Mouse (Mus musculus): ENCODE measurements around the gene Epb41l1.

Epb41l1 gene

GRCm38 (mm10) chr2:156417194-156417593 is 3.5 kb upstream of the Epb41l1 start:
- Histone ChIP-seq H3K9me3 (ENCODE audit: low read length) (no peaks in the 10 kb centered on the region), H3K4me3 (replicated peaks; ENCODE audit: low read length) (no peak overlapping the region), H3K36me3 (ENCODE audit: insufficient read depth, low read length) (no peaks in the 10 kb centered on the region), H3K4me1 (replicated peaks; ENCODE audit: low read depth, low read length) (peaks cover 57% of the 10 kb centered on the region), H3K27me3 (ENCODE audit: insufficient read depth, low read length) (peaks cover 23% of the 10 kb centered on the region)
- no peak for TF ChIP-seq CTCF (conservative IDR thresholded peaks at IDR 0.05; ENCODE audit: low read length)
- no peak for TF ChIP-seq POU5F1 (IDR thresholded peaks at IDR 0.05; ENCODE audit: borderline replicate concordance, low read length)
- no peak for TF ChIP-seq NANOG (IDR thresholded peaks at IDR 0.05; ENCODE audit: borderline replicate concordance, low read length)

GRCm38 (mm10) chr2:156418467-156418866 is 2.2 kb upstream of the Epb41l1 start:
- Histone ChIP-seq H3K27me3 (ENCODE audit: insufficient read depth, low read length) (peaks cover 23% of the 10 kb centered on the region), H3K36me3 (ENCODE audit: insufficient read depth, low read length) (no peaks in the 10 kb centered on the region), H3K9me3 (ENCODE audit: low read length) (no peaks in the 10 kb centered on the region), H3K4me3 (replicated peaks; ENCODE audit: low read length) (no peak overlapping the region), H3K4me1 (replicated peaks; ENCODE audit: low read depth, low read length) (peaks cover 70% of the 10 kb centered on the region)
- TF ChIP-seq POU5F1 (IDR thresholded peaks at IDR 0.05; ENCODE audit: borderline replicate concordance, low read length) (no peak), CTCF (conservative IDR thresholded peaks at IDR 0.05; ENCODE audit: low read length) (no peak), NANOG (IDR thresholded peaks at IDR 0.05; ENCODE audit: borderline replicate concordance, low read length) (no peak)

DNA sequence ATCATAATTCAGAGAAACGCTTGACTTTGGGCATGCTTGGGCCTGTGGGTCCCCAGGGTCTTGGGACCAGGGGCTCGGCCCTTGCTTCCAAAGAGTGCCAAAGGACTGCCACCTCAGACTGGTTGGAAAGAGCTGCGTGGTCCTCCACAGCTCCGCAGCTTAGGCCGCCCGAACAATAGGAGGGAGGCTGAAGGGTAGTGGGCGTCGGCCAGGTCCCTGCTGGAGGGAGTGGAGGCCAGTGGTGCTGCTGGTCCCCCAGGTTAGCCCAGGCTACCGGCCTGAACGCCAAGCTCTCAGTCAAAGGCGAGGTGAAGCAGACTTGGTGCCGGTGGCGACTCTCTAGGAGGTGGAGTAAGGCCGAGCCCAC is 399 bp upstream of the Epb41l1 start:
- TF ChIP-seq NANOG (IDR thresholded peaks at IDR 0.05; ENCODE audit: borderline replicate concordance, low read length) (no peak), POU5F1 (IDR thresholded peaks at IDR 0.05; ENCODE audit: borderline replicate concordance, low read length) (no peak), CTCF (conservative IDR thresholded peaks at IDR 0.05; ENCODE audit: low read length) (no peak)
- Histone ChIP-seq H3K4me1 (replicated peaks; ENCODE audit: low read depth, low read length) (peaks cover 80% of the 10 kb centered on the region), H3K36me3 (ENCODE audit: insufficient read depth, low read length) (no peaks in the 10 kb centered on the region), H3K27me3 (ENCODE audit: insufficient read depth, low read length) (peaks cover 23% of the 10 kb centered on the region), H3K9me3 (ENCODE audit: low read length) (no peaks in the 10 kb centered on the region), H3K4me3 (replicated peaks; ENCODE audit: low read length) (peak overlapping the region; percentile 86)

- Histone ChIP-seq H3K4me1 (replicated peaks; ENCODE audit: low read depth, low read length) (peaks cover 85% of the 10 kb centered on the region), H3K4me3 (replicated peaks; ENCODE audit: low read length) (peak overlapping the region; percentile 86), H3K36me3 (ENCODE audit: insufficient read depth, low read length) (no peaks in the 10 kb centered on the region), H3K9me3 (ENCODE audit: low read length) (no peaks in the 10 kb centered on the region), H3K27me3 (ENCODE audit: insufficient read depth, low read length) (peaks cover 23% of the 10 kb centered on the region)
- no peak for TF ChIP-seq POU5F1 (IDR thresholded peaks at IDR 0.05; ENCODE audit: borderline replicate concordance, low read length)
- TF ChIP-seq NANOG (IDR thresholded peaks at IDR 0.05; ENCODE audit: borderline replicate concordance, low read length): no peak
- TF ChIP-seq CTCF (conservative IDR thresholded peaks at IDR 0.05; ENCODE audit: low read length): no peak
Observed at GRCm38 (mm10) chr2:156421381-156422110, 837 bp downstream of the Epb41l1 start.

GRCm38 (mm10) chr2:156422631-156423030 is 1.9 kb downstream of the Epb41l1 start:
- H3K4me1 ChIP-seq (replicated peaks; ENCODE audit: low read depth, low read length): peaks cover 85% of the 10 kb centered on the region
- TF ChIP-seq CTCF (conservative IDR thresholded peaks at IDR 0.05; ENCODE audit: low read length) (no peak), POU5F1 (IDR thresholded peaks at IDR 0.05; ENCODE audit: borderline replicate concordance, low read length) (no peak), NANOG (IDR thresholded peaks at IDR 0.05; ENCODE audit: borderline replicate concordance, low read length) (no peak)
- H3K4me3 ChIP-seq (replicated peaks; ENCODE audit: low read length): peak overlapping the region; percentile 46
- peaks cover 23% of the 10 kb centered on the region for H3K27me3 ChIP-seq (ENCODE audit: insufficient read depth, low read length)
- no peaks in the 10 kb centered on the region for H3K36me3 ChIP-seq (ENCODE audit: insufficient read depth, low read length)
- H3K9me3 ChIP-seq (ENCODE audit: low read length): no peaks in the 10 kb centered on the region

- Histone ChIP-seq H3K4me1 (replicated peaks; ENCODE audit: low read depth, low read length) (peaks cover 84% of the 10 kb centered on the region), H3K9me3 (ENCODE audit: low read length) (no peaks in the 10 kb centered on the region), H3K36me3 (ENCODE audit: insufficient read depth, low read length) (no peaks in the 10 kb centered on the region), H3K27me3 (ENCODE audit: insufficient read depth, low read length) (peaks cover 18% of the 10 kb centered on the region), H3K4me3 (replicated peaks; ENCODE audit: low read length) (no peak overlapping the region; the same call in 1 of the 2 replicates)
- no peak for TF ChIP-seq NANOG (IDR thresholded peaks at IDR 0.05; ENCODE audit: borderline replicate concordance, low read length)
- TF ChIP-seq POU5F1 (IDR thresholded peaks at IDR 0.05; ENCODE audit: borderline replicate concordance, low read length): no peak
- no peak for TF ChIP-seq CTCF (conservative IDR thresholded peaks at IDR 0.05; ENCODE audit: low read length)
Observed at GRCm38 (mm10) chr2:156423672-156424071, 3.0 kb downstream of the Epb41l1 start.

DNA sequence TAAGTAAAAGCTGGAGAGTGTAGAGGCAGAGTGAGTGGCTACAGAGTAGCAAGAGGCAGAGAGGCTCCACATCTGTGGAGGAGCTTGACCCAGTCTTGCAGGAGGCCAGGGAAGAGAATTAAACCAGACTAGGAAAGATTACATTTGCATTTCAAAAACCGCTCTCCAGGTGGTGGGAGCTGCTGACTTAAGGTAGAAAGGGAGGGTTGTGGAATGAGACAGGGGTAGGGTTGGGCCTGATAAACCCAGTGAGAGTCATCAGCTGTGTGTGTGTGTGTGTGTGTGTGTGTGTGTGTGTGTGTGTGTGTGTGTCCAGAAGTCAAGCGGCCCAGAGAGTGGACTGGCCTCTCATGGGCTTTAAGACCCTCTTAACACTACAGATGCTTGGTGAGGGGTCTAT is 4.9 kb downstream of the Epb41l1 start:
- H3K27me3 ChIP-seq (ENCODE audit: insufficient read depth, low read length): no peaks in the 10 kb centered on the region
- TF ChIP-seq POU5F1 (IDR thresholded peaks at IDR 0.05; ENCODE audit: borderline replicate concordance, low read length) (peak; percentile 83; the same call in 1 of the 2 replicates), NANOG (IDR thresholded peaks at IDR 0.05; ENCODE audit: borderline replicate concordance, low read length) (no peak)
- peak overlapping the region; percentile 58 for H3K4me3 ChIP-seq (replicated peaks; ENCODE audit: low read length)
- no peaks in the 10 kb centered on the region for H3K9me3 ChIP-seq (ENCODE audit: low read length)
- no peaks in the 10 kb centered on the region for H3K36me3 ChIP-seq (ENCODE audit: insufficient read depth, low read length)
- peaks cover 86% of the 10 kb centered on the region for H3K4me1 ChIP-seq (replicated peaks; ENCODE audit: low read depth, low read length)

DNA sequence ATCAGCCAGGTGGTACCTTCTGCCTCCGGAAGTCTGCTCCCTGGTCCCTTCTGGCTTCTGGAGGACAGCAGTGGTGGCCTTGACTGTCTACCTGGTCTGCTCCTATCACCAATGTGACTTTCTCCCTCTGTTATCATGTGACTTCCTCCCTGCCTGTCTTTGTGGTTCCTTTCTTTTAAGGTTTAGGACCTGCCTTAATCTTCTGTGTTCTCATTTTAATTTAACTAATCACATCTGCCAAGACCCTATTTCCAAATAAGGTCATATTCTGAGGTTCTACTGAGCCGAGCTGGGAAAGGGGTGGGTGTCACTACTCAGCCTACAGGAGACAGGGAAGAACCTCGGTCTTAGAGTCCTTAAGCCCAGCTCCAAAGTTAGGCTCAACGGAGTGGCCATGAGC is 5.4 kb downstream of the Epb41l1 start:
- no peaks in the 10 kb centered on the region for H3K9me3 ChIP-seq (ENCODE audit: low read length)
- no peak for TF ChIP-seq CTCF (conservative IDR thresholded peaks at IDR 0.05; ENCODE audit: low read length)
- H3K4me3 ChIP-seq (replicated peaks; ENCODE audit: low read length): peak overlapping the region; percentile 58; the same call in 1 of the 2 replicates
- no peaks in the 10 kb centered on the region for H3K27me3 ChIP-seq (ENCODE audit: insufficient read depth, low read length)
- peaks cover 89% of the 10 kb centered on the region for H3K4me1 ChIP-seq (replicated peaks; ENCODE audit: low read depth, low read length)
- H3K36me3 ChIP-seq (ENCODE audit: insufficient read depth, low read length): no peaks in the 10 kb centered on the region

GRCm38 (mm10) chr2:156429836-156430235 is 9.1 kb downstream of the Epb41l1 start:
- no peak for TF ChIP-seq NANOG (IDR thresholded peaks at IDR 0.05; ENCODE audit: borderline replicate concordance, low read length)
- TF ChIP-seq CTCF (conservative IDR thresholded peaks at IDR 0.05; ENCODE audit: low read length): no peak
- Histone ChIP-seq H3K36me3 (ENCODE audit: insufficient read depth, low read length) (no peaks in the 10 kb centered on the region), H3K4me3 (replicated peaks; ENCODE audit: low read length) (peak overlapping the region; percentile 41), H3K9me3 (ENCODE audit: low read length) (no peaks in the 10 kb centered on the region), H3K4me1 (replicated peaks; ENCODE audit: low read depth, low read length) (peaks cover 90% of the 10 kb centered on the region), H3K27me3 (ENCODE audit: insufficient read depth, low read length) (no peaks in the 10 kb centered on the region)

Measured in E14TG2a.4 (cell line).